Mouse (Mus musculus) kidney, postnatal 36 days (tissue): Measurements from ENCODE around the gene Fibp.
"Not testable (repeated sequence)": the region's sequence is repeated elsewhere in the genome, so short reads cannot be mapped to it uniquely, and the experiment has no call there.

Experiments
- DNase-seq, 2 experiments: peaks; one replicate each; pipeline ENCODE4 v3.0.0; 2021 to 2022; ENCODE audit warnings: mixed read lengths in 2 of 2

Fibp gene

DNA sequence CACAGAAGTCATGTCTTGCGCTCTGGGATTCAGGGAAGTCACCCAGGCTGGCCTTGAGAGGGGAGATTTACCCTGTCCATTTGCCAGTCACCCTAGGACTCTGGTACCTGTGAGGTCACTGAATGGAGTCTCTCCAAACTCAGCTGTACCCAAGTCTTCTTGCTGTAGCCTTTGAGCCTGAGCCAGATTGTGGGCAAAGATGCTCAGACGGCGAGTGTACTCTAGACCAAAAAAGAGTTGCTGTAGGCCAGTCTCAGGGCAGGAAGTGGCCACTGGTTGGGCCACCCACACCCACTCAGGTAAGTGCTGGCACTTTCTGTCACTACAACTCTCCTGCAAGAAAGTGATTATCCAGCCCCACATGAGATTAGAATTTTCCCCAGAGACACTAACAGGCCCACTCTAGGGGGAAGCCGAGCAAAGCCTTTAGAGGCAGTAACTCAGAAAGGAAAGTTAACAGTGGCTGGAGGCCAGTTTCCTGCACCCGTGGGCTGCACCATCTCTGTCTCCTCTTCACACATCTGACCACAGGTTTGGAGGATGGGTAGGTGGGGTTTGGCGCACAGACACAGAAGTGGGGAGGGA lies 6.6 kb downstream of the Fibp start:
- no peak for DNase-seq

DNA sequence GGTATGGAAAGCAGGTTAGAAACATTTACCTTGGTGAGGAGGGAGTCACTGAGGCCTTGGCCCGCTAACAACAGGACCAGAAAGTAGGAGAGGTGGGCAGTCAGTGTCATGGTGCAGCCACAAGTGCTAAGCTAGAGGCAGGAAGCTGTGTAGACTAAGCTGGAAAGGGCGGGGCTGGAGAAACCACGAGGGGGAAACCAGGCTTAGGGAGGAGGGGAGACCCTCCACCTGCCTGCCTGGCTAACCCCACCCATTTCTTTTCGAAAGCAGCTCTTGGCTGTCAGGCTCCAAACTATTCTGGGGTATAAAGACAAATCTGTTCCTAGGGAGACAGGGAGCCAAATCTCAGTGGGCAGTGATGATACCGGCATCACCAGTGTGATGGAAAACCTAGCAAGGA lies 8.0 kb downstream of the Fibp start, which contains the start of gene Ctsw:
Ctsw (minus strand) TSS at position 134 of the 400 bp plus-strand sequence.
- no peak for DNase-seq

DNA sequence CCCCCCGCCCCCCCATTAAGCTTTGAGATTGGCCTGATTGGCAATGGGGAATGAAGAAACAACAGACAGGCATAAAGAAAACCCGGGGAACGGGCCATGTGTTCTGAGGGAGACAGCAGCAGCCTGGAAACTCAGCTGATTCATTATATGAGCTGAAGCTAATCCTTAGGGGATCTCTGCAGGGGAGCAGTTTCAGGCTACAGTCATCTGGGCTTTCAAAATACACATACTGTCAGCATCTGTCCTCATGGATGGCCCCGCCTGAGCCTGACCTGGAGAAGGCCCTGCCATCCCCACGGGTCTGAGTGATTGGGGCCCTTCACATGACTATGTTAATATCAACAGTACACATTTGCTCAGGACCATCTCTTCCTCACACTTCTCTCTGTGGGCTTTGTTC lies 11.4 kb downstream of the Fibp start:
- DNase-seq, result no peak

DNA sequence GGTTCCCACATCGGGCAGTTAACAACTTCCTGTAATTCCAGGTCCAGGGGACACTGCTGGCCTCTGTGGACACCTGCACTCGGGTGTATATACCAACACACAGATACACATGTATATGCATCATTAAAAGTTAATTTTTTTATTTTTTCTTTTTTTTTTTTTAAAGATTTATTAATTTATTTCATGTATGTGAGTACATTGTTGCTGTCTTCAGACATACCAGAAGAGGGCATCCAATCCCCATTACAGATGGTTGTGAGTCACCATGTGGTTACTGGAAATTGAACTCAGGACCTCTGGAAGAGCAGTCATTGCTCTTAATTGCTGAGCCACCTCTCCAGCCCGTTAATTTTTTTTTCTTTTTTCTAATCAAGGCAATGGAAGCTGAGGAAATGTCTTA lies 12.4 kb downstream of the Fibp start:
- DNase-seq, result no peak

DNA sequence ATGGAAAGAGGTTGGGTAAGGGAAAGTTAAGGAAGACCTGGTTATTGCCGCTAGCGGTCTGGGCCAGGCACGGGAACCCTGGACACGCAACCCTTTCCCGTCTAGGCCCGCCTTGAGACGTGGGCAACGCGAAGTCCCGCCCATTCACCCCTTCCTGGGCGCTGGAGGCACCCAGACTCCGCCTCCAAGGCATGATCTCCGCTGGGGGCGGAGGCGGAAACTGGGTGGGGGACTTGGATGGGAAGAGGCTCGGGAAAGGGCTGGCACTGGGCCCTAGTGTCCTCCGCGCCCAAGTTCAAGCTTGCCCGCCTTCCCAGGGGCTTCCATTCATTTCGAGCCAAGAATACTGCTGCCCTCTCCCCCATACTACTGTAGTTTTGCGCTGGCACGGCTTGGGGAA lies 13.3 kb downstream of the Fibp start, which contains the start of gene Efemp2:
Efemp2 (plus strand) TSS at position 235 of the 400 bp plus-strand sequence.
- peak; percentile 85 to 86 for DNase-seq

DNA sequence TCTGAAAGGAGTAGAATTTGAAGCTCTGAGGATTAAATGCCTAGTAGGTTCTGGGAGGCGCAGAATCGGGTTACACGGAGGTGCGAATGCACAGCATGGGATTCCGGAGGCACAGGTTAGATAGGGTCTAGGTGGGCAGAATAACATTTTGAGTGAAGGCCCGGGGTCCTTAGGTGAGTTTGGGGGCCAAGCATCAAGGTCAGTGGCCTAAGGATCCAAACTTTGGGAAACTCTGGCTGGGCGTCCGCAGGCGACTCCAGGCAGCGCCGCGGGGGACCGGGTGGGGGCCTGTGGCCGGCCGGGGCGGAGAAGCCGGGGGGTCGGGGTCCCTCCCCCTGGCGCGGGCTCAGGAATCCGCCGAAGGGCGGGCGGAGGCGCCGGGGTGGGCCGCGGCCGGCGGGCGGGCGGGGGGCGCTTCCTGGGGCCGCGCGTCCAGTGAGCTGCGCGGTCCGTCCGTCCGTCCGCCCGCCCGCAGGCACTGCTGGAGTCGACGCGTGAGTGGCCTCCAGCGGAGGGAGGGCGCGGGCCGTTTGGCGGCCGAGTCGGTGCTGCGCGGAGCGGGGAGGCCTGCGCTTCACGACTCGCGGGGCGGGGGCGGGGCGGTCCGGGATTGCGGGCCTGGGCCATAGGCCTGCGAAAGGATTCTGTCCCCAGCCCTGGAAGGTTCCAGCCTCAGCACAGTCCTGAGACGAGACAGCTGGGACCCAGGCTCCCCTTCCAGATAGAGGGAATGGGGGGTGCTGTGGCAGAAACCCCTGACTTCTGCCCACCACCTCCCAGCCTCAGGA lies 14.1 kb downstream of the Fibp start:
- DNase-seq, result peak; percentile 24 to 65

DNA sequence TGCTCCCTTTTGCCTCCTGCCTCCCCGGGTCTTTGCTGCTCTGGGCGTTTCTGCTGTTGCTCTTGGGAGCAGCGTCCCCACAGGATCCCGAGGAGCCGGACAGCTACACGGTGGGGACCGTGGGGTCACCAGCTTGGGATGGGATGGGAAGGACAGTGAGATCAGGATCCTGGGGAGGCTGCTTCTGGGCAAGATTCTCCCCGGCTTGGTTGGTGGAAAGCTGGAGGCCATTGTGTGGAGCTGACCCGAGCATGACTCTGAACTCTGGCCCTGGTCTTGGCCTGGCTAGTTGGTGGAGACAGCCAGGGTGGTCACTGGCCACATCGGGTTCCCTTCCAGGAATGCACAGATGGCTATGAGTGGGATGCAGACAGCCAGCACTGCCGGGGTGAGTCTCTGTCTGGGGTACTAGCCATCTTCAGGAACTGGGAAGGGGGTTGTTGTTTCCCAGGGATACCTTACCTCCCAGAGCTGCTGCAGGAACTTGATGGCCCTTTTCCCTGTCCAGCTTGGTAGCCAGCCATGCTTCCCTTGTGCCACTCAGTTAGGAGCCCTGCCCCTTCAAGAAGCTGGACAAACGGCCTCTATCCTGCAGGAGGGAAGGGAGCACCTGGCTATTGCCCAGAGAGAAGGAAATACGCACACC lies 14.8 kb downstream of the Fibp start:
- no peak for DNase-seq

DNA sequence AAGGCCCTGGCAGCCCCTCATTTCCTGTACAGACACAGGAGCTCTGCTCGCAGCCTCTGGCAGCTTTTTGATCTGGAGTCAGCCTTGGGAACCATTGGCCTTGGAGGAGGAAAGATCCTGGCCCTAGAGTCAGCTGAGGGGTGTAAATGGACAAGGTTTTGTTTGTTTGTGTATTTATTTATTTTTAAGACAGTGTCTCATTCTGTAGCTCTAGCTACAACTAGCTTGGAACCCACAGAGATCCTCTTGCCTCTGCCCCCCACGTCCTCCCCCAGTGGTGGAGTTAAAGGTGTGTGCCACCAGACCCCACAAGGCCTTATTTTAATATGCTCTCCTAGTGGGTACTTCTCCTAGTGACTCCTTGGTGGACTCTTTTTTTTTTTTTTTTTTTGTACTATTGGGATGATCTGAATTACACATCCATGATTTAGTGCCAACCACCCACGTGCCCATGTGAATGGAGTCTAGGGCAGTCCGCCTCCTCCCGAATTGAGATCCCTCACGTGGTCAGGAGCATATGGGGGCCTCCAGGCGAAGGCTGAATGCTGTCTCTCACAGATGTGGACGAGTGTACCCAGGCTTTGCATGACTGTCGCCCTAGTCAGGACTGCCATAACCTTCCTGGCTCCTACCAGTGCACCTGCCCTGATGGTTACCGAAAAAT lies 16.7 kb downstream of the Fibp start:
- no peak for DNase-seq

DNA sequence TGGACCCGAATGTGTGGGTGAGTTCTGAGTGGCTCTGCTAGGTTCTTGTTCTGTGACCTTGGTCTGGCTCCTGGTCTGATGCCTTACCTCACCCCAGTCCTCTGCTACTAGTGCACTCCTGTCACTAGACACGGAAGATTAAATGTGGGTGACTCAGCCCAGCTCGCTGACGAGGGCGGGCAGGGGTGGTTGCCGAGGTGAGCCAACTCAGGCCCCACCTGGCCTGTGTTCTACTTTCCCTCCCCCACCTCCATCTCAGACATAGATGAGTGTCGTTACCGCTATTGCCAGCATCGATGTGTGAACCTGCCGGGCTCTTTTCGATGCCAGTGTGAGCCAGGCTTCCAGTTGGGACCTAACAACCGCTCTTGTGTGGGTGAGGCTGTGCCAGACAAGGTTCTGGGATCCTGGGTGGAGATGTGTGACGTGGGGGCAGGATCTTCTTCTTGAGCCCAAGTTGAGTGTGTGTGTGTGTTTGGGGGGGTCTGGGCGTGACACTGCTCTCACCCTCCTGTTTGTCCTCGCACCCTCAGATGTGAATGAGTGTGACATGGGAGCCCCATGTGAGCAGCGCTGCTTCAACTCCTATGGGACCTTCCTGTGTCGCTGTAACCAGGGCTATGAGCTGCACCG lies 17.4 kb downstream of the Fibp start:
- DNase-seq, result no peak

DNA sequence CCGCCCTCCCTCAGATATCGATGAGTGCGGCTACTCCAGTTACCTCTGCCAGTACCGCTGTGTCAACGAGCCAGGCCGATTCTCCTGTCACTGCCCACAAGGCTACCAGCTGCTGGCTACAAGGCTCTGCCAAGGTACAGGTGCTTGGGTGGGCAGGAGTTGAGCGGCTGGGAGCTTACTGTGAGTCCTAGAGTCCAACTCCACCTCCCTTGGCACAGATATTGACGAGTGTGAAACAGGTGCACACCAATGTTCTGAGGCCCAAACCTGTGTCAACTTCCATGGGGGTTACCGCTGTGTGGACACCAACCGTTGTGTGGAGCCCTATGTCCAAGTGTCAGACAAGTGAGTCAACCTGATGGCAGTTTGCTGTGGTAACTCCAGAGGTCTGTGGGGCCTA lies 19.6 kb downstream of the Fibp start:
- no peak for DNase-seq

DNA sequence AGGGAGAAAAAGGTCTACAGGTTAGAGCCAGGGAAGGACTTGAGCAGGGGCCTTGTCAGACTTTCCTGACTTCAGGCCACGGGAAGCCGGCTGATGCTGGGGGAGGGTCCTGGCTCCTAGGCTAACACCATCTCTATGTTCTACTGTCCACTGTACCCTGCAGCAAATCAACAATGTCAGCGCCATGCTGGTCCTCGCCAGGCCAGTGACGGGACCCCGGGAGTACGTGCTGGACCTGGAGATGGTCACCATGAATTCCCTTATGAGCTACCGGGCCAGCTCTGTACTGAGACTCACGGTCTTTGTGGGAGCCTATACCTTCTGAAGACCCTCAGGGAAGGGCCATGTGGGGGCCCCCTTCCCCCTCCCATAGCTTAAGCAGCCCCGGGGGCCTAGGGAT lies 21.0 kb downstream of the Fibp start:
- no peak for DNase-seq

DNA sequence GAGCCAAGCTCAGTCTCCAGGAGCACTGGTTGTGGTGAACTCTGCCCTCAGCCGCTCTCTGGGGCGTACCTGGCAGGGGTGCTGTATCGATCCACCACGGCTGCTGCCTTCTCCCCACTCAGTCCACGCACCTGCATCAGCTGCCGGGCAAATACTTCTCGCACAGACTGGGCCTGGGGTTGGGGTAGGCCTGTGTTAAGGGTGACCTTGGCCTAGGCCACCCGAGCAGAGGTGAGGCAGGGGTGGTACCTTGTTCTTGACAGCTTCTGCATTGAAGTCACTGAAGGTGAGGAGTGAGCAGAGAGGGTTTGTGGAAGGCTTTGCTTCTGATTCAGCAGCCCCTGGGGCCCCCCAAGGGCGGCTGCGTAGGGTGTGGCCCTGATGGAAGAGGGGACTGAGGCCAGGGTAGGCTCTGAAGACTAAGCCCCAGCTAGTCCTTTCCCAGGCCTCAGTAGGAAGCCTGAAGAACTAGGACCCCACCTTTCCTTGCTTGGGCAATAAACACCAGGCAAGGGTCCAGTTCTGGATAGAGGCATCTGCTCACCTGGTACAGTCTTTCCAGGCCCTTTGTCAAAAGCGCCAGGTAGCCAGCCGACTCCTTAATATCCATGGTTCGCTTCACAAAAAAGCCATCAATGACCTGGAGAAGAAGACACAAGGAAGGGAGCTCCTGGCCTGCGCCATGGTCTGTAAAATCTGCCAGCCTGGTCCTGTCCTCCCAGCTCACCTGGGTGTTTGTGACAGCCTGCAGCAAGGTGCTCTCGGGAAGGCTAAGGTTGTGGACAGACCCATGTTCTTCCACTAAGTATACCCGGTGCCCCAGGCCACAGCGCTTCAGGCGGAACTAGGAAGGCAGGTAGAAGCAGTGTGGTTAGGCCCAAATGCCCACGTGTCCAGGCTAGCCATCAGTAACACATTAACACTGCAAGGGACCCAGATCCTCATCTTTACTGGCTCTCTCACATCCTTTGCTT lies 23.3 kb downstream of the Fibp start:
- no peak for DNase-seq

DNA sequence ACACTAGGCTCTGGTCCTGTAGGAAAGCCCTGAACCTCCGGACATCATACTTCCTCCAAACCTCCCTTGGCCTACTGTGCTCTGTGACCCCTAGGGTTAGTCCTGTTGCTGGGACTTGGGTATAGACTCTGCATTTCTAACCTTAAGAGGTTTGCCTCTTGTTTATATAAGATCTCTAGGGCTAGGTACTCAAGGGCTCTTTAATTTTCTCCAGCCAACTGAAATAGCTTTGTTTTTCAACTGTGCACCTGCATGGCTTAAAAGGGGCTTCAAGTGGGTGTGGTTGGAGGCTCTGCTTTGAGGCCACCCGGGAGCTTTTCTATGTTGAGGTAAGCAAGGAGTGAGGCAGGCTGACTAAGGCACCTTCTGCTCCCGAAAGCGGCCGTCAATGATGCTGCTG lies 24.1 kb downstream of the Fibp start:
- DNase-seq, result no peak

DNA sequence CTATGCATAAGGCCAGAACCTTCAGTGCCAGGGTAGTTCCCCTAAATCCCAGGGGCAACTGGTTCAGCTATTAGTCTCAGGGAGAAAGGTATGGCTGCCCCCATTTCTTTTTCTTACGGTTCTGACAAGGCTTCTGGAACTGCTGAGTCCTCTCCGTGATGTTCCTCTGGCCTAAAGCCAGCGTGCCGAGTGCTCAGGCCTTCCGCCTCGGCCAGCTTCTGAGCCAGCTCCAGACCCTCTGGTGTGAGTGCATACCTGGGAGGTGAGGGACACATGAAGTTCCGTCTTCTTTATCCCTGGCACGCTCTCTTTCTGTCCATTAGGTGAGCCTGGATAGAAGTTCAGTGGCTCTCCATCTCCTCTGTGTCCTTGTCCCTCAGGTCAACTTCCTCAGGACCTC lies 25.0 kb downstream of the Fibp start:
- DNase-seq, result no peak

DNA sequence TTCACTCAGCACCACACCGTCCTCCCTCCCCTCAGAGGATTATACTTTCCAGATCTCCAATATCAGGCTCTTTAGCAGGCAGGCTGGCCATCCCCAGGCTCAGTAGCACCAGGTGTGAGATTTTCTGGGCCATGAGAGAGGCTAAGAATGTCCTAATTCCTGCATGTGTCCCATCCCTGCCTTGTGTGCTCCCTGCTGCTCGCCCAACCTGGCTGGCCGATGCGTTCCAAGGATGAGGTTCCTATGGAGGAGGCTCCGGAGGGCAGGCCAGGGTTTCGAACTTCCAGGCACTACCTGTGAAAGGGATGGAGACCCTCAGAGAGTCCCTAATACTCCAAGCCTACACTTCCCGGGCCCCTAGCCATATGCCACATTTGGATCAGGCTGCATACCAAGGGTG lies 25.4 kb downstream of the Fibp start:
- DNase-seq, result no peak

DNA sequence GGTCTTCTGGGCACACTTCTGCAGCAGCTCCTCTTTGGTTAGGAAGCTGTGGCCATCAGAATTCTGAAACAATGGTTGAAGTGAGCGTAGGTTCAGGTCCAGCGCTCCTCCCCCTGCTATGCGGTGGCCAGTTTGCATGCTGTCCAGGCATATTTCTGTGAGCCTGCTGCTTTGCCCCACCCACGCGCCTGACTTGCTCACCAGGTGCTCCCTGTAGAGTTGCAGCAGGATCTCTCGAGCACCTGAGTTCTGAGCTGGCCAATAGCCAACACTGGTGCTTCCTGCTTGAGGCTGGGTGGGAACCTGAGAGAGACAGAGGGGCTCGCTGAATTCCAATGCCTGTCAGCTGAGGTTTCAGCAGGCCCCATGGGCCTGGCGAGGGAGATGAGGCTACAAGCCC lies 25.9 kb downstream of the Fibp start:
- peak in 1 of 2 experiments; percentile 29 for DNase-seq

DNA sequence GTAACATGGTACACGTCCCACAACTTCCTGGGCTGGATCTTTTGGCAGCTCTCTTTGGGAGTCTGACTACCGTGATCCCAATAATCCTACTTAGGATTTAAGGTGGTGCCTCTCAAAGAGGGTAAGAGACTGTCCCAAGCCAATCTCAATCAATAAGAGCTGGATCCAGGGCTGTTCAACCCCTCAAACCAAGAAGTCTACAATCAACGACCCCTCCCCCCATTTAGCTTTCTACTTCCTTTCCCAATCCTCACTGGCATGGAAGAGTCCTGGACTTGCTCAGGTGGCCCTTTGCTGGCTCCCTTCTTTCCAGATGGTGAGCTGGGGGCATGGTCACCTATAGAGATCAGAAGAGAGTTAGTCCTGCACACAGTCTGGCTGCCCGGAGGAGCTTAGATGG lies 26.4 kb downstream of the Fibp start:
- DNase-seq, result no peak

DNA sequence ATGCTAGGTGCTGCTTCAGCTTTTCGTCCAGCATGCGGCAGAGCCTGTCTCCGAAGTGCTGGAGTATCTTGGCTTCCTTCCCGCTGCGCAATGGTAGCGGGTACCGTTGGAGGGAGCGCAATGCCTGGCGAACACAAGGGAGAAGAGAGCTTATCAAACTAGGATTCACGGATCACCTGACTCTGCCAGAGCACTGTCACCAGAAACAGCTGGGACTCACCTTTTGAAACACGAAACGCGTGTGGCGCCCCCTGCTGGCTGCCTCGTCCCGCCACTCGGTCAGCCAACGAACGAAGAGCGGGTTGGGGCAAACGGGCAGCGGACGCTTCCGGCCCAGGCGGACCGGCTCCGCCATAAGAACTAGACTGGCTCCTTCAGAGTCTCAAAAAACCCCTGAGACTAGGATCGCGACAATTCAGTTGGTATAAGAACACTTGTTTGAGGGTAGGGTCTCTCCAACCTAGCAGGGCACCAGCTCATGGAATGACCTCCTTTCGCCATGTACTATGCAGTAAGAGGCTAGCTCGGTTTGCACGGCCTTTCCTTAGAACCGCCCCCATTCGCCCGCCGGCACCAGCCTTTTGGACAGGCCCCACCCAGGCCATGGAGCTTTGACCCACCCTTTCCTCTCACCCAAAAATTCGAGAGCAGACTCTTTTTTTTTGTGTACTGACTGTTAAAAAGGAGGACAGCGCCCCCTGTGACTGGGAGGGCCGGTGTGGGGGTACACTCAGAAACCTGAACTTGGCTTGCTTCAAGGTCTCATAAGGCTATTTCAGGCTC lies 27.5 kb downstream of the Fibp start, which contains the start of gene Mus81:
Mus81 (minus strand) TSS at position 635 of the 783 bp plus-strand sequence.
- DNase-seq, result peak; percentile 98 to 99

DNA sequence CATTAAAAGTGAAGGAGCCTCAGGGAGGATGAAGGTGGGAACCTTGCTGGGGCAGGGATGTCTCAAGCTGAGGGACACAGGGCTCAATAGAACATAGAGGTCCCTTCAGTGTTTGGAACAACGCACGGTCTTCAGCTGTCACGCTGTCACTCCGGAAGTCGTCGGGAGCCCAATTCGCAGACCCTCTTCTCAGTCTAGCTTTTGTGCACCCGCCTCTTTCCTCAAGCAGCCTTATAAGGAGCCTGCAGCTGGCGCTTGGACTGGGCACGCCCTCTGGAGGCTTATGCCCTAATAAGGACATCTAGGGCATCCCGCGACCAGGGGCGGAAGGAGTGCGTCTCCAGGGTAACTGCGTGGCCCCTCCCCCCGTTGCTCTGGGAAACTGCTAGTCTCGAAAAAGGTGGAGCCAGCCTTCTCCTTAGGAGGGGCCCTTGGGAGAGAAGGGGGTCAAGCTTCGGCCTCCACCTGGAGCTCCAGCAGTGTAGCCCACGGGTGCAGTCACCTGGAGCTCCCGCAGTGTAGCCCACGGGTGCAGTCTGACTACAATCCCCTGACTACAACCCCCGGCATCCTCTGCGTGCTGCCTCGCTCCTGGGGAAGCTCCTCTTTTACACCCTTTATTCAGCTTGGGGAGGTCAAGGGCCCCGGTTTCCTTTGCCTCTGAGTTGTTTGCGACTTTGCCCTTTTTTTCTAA lies 28.6 kb downstream of the Fibp start:
- DNase-seq, result peak; percentile 99

DNA sequence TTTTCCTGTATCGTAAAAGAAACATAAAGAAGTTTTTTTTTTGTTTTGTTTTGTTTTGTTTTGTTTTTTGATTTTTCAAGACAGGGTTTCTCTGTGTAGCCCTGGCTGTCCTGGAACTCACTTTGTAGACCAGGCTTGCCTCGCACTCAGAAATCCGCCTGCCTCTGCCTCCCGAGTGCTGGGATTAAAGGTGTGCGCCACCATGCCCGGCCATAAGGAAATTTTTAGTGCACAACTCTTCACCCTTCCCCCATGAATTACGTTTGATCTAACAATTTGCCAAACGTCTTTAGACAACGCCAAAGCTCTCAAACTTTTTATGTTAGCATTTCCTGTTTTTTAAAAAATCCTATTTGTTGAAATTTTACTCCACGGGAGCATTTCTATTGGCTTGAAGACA lies 29.3 kb downstream of the Fibp start:
- not testable (repeated sequence) for DNase-seq
